Mouse (Mus musculus) intestine, embryonic 14.5 days (tissue): ENCODE measurements at regions not wholly inside any gene's neighbourhood (a gene's known extent, or its start where the extent isn't known, plus 50 kb on each side); places are given as distances from the start of the nearest gene placed in this dataset.

ENCODE experiments used
- ATAC-seq: fragments of 200-750 bp; cut with Nextera tagmentation; replicated peaks from 2 replicates; pipeline ENCODE4 v1.8.0; 2017; ENCODE audit warnings: low read depth, moderate number of reproducible peaks, moderate TSS enrichment, moderate library complexity; ENCODE audit not compliant: low FRiP score, low TSS enrichment
- DNase-seq: peaks from one replicate; pipeline ENCODE4 v3.0.0-alpha.2; 2018; ENCODE audit warnings: low spot score
- H3K27ac ChIP-seq: fragments of 300-500 bp; sonication (generic); 2 replicates; pipeline ENCODE4 v1.5.1; 2014; ENCODE audit warnings: low read depth, mild to moderate bottlenecking, control low read depth
- H3K27me3 ChIP-seq: fragments of 300-500 bp; sonication (generic); replicated peaks from 2 replicates; pipeline ENCODE4 v1.6.1; 2014; ENCODE audit warnings: low read length, control low read depth; ENCODE audit not compliant: control insufficient read depth, insufficient read depth
- H3K36me3 ChIP-seq: fragments of 300-500 bp; sonication (generic); 2 replicates; pipeline ENCODE4 v1.6.1; 2014; ENCODE audit warnings: low read length, control low read depth; ENCODE audit not compliant: control insufficient read depth, insufficient read depth
- H3K4me1 ChIP-seq: fragments of 300-500 bp; sonication (generic); replicated peaks from 2 replicates; pipeline ENCODE4 v1.6.1; 2014; ENCODE audit warnings: low read length, control low read depth, mixed read lengths; ENCODE audit not compliant: control insufficient read depth, insufficient read depth
- H3K4me2 ChIP-seq: fragments of 300-500 bp; sonication (generic); 2 replicates; pipeline ENCODE4 v1.6.1; 2014; ENCODE audit warnings: low read length
- H3K4me3 ChIP-seq: fragments of 300-500 bp; sonication (generic); 2 replicates; pipeline ENCODE4 v1.5.1; 2014; ENCODE audit warnings: low read depth, low read length, control low read depth, mixed read lengths
- H3K9ac ChIP-seq: fragments of 300-500 bp; sonication (generic); 2 replicates; pipeline ENCODE4 v1.6.1; 2014; ENCODE audit warnings: mild to moderate bottlenecking, low read length
- H3K9me3 ChIP-seq: fragments of 300-500 bp; sonication (generic); 2 replicates; pipeline ENCODE4 v1.6.1; 2016; ENCODE audit warnings: low read length, control low read depth; ENCODE audit not compliant: control insufficient read depth
- WGBS: fragments of 180-500 bp; shearing (Covaris S2); extraction: QIAGEN DNeasy Blood & Tissue Kit; methylation state at CpG from one replicate; pipeline ENCODE4 v1.1.7; 2014; 5-methylcytosine and 5-hydroxymethylcytosine counted together

GRCm38 (mm10) chr1:186909518-186910105 lies 57.6 kb upstream of the D1Pas1 start:
- Histone ChIP-seq H3K4me2 (no peak overlapping the region), H3K36me3 (no peaks in the 10 kb centered on the region), H3K9me3 (no peaks in the 10 kb centered on the region), H3K4me3 (no peak overlapping the region), H3K4me1 (no peaks in the 10 kb centered on the region), H3K27me3 (no peaks in the 10 kb centered on the region), H3K27ac (no peak overlapping the region), H3K9ac (no peak overlapping the region)
- ATAC-seq (no peak), DNase-seq (no peak)
- 82% methylated on average over 9 of the region's 9 CpGs for WGBS

- Histone ChIP-seq H3K4me1 (no peaks in the 10 kb centered on the region), H3K9ac (no peak overlapping the region), H3K4me2 (no peak overlapping the region), H3K9me3 (no peaks in the 10 kb centered on the region), H3K4me3 (no peak overlapping the region), H3K36me3 (no peaks in the 10 kb centered on the region), H3K27me3 (no peaks in the 10 kb centered on the region), H3K27ac (no peak overlapping the region)
- 83% methylated on average over 9 of the region's 9 CpGs for WGBS
- DNase-seq: no peak
- ATAC-seq: no peak
Measured at GRCm38 (mm10) chr1:186909073-186909472, 58.1 kb upstream of the D1Pas1 start.

GRCm38 (mm10) chr1:186907409-186908170 lies 59.6 kb upstream of the D1Pas1 start:
- Histone ChIP-seq H3K4me1 (no peaks in the 10 kb centered on the region), H3K4me2 (no peak overlapping the region), H3K9ac (no peak overlapping the region), H3K4me3 (no peak overlapping the region), H3K27me3 (no peaks in the 10 kb centered on the region), H3K9me3 (no peaks in the 10 kb centered on the region), H3K36me3 (no peaks in the 10 kb centered on the region), H3K27ac (no peak overlapping the region)
- 84% methylated on average over 9 of the region's 10 CpGs for WGBS
- DNase-seq (no peak), ATAC-seq (no peak)

- DNase-seq: no peak
- no peak overlapping the region for H3K4me3 ChIP-seq
- no peak overlapping the region for H3K9ac ChIP-seq
- no peaks in the 10 kb centered on the region for H3K4me1 ChIP-seq
- 89% methylated on average over 7 of the region's 7 CpGs for WGBS
- no peaks in the 10 kb centered on the region for H3K27me3 ChIP-seq
- ATAC-seq: no peak
- H3K36me3 ChIP-seq: no peaks in the 10 kb centered on the region
- no peak overlapping the region for H3K27ac ChIP-seq
- H3K9me3 ChIP-seq: no peaks in the 10 kb centered on the region
- no peak overlapping the region for H3K4me2 ChIP-seq
Measured at GRCm38 (mm10) chr1:186905942-186906341, 61.3 kb upstream of the D1Pas1 start.

GRCm38 (mm10) chr1:186901548-186901947 lies 65.7 kb upstream of the D1Pas1 start:
- Histone ChIP-seq H3K27me3 (no peaks in the 10 kb centered on the region), H3K27ac (no peak overlapping the region), H3K36me3 (no peaks in the 10 kb centered on the region), H3K4me3 (no peak overlapping the region), H3K9ac (no peak overlapping the region), H3K9me3 (no peaks in the 10 kb centered on the region), H3K4me2 (no peak overlapping the region), H3K4me1 (no peaks in the 10 kb centered on the region)
- 80% methylated on average over 6 of the region's 6 CpGs for WGBS
- ATAC-seq (no peak), DNase-seq (no peak)

GRCm38 (mm10) chr1:186898203-186898602 lies 69.0 kb upstream of the D1Pas1 start:
- no peak overlapping the region for H3K4me2 ChIP-seq
- no peak for ATAC-seq
- H3K27me3 ChIP-seq: no peaks in the 10 kb centered on the region
- H3K4me1 ChIP-seq: no peaks in the 10 kb centered on the region
- H3K4me3 ChIP-seq: no peak overlapping the region
- no peak overlapping the region for H3K27ac ChIP-seq
- no peak for DNase-seq
- H3K36me3 ChIP-seq: no peaks in the 10 kb centered on the region
- no peak overlapping the region for H3K9ac ChIP-seq
- 57% methylated on average over 8 of the region's 8 CpGs for WGBS
- H3K9me3 ChIP-seq: no peaks in the 10 kb centered on the region

- H3K4me1 ChIP-seq: no peaks in the 10 kb centered on the region
- H3K36me3 ChIP-seq: no peaks in the 10 kb centered on the region
- no peak overlapping the region for H3K4me3 ChIP-seq
- no peaks in the 10 kb centered on the region for H3K9me3 ChIP-seq
- H3K9ac ChIP-seq: no peak overlapping the region
- no peak overlapping the region for H3K4me2 ChIP-seq
- no peak overlapping the region for H3K27ac ChIP-seq
- 71% methylated on average over 5 of the region's 5 CpGs for WGBS
- no peaks in the 10 kb centered on the region for H3K27me3 ChIP-seq
- ATAC-seq (no peak), DNase-seq (no peak)
Measured at GRCm38 (mm10) chr1:186889584-186889852, 77.7 kb upstream of the D1Pas1 start.

- DNase-seq (no peak), ATAC-seq (no peak)
- Histone ChIP-seq H3K27ac (no peak overlapping the region), H3K4me2 (no peak overlapping the region), H3K9me3 (no peaks in the 10 kb centered on the region), H3K27me3 (no peaks in the 10 kb centered on the region), H3K9ac (no peak overlapping the region), H3K36me3 (no peaks in the 10 kb centered on the region), H3K4me3 (no peak overlapping the region), H3K4me1 (no peaks in the 10 kb centered on the region)
- WGBS: 78% methylated on average over 11 of the region's 11 CpGs
Measured at GRCm38 (mm10) chr1:186888767-186889583, 78.2 kb upstream of the D1Pas1 start.
